Mouse (Mus musculus): ENCODE measurements around the gene Alox12. TPM values are rescaled to one million over a fixed set of nuclear protein-coding genes. Genes with fewer than 3 reads are reported as not detected.

The Alox12 gene
- polyA plus RNA-seq, 1 experiment, result 6.0 TPM

DNA sequence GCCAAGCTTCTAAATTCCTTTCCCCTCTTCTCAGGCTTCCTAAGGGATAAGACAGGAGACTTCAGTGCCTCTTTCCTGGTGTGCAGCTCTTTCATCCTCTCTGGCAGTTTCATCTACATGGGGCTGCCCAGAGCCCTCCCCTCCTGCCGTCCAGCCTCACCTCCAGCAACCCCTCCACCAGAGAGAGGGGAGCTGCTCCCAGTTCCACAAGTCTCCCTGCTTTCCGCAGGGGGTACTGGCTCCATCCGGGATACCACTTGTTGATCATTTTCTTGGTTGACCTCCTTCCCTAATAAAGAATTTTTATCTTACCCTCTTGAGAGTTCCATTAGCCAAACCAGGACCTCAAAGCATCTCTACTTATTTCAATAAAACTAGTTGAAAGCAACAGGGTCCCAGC lies 39.0 kb downstream of the Alox12 start:
- no peak overlapping the region for H3K4me3 ChIP-seq (ENCODE audit: insufficient read depth, low read depth, low read length)
- no peak overlapping the region for H3K27ac ChIP-seq (ENCODE audit: insufficient read depth, low read depth, low read length)
- peaks cover 36% of the 10 kb centered on the region for H3K4me1 ChIP-seq (ENCODE audit: control insufficient read depth, insufficient read depth, low read length)
- TF ChIP-seq POLR2A (IDR thresholded peaks at IDR 0.05; ENCODE audit: low read depth, low read length), result no peak
- no peak for TF ChIP-seq CTCF (conservative IDR thresholded peaks at IDR 0.05; ENCODE audit: insufficient read depth, insufficient read length, low read depth, low read length)
- 65% methylated on average over 3 of the region's 3 CpGs for WGBS
- no peaks in the 10 kb centered on the region for H3K27me3 ChIP-seq (replicated peaks; ENCODE audit: control insufficient read depth, insufficient read depth, low read length)
- H3K36me3 ChIP-seq (ENCODE audit: control insufficient read depth, insufficient read depth, low read length), result no peaks in the 10 kb centered on the region; the same call in 1 of the 2 replicates
- no peak for DNase-seq

DNA sequence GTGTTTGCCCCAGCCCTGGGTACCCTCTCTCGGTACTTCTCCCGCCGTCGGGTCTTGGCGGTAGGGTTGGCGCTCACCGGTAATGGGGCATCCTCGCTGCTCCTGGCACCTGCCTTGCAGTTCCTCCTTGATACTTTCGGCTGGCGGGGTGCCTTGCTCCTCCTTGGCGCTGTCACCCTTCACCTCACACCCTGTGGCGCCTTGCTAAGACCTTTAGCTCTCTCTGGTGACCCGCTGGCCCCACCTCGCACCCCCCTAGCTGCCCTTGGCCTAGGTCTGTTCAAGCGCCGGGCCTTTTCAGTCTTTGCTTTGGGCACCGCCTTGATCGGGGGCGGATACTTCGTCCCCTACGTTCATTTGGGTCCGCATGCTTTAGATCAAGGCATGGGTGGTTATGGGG lies 39.9 kb downstream of the Alox12 start:
- Histone ChIP-seq H3K4me3 (ENCODE audit: insufficient read depth, low read depth, low read length) (no peak overlapping the region), H3K27ac (ENCODE audit: insufficient read depth, low read depth, low read length) (no peak overlapping the region), H3K4me1 (ENCODE audit: control insufficient read depth, insufficient read depth, low read length) (peaks cover 36% of the 10 kb centered on the region), H3K27me3 (replicated peaks; ENCODE audit: control insufficient read depth, insufficient read depth, low read length) (no peaks in the 10 kb centered on the region), H3K36me3 (ENCODE audit: control insufficient read depth, insufficient read depth, low read length) (no peaks in the 10 kb centered on the region; the same call in 1 of the 2 replicates)
- TF ChIP-seq CTCF (conservative IDR thresholded peaks at IDR 0.05; ENCODE audit: insufficient read depth, insufficient read length, low read depth, low read length), result no peak
- TF ChIP-seq POLR2A (IDR thresholded peaks at IDR 0.05; ENCODE audit: low read depth, low read length), result peak; percentile 11
- DNase-seq, result peak; percentile 75
- WGBS, result 49% methylated on average over 22 of the region's 22 CpGs

DNA sequence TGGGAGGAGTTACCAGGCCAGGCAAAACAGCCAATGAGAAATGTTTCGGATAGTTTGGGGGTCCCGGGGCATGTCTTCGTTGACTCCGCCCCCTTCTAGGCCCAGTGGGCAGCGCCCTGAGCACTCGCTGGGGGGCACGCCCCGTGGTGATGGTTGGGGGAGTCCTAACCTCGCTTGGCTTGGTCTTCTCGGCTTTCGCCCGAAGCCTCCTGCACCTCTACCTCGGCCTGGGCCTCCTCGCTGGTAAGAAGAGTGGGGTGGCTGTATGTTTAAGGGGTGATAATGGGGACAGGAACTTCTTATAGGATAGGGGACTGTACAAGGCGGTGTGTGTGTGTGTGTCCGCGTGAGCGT lies 40.3 kb downstream of the Alox12 start:
- Histone ChIP-seq H3K4me3 (ENCODE audit: insufficient read depth, low read depth, low read length) (no peak overlapping the region), H3K4me1 (ENCODE audit: control insufficient read depth, insufficient read depth, low read length) (peaks cover 36% of the 10 kb centered on the region), H3K36me3 (ENCODE audit: control insufficient read depth, insufficient read depth, low read length) (no peaks in the 10 kb centered on the region; the same call in 1 of the 2 replicates), H3K27me3 (replicated peaks; ENCODE audit: control insufficient read depth, insufficient read depth, low read length) (no peaks in the 10 kb centered on the region), H3K27ac (ENCODE audit: insufficient read depth, low read depth, low read length) (peak overlapping the region; percentile 42)
- TF ChIP-seq POLR2A (IDR thresholded peaks at IDR 0.05; ENCODE audit: low read depth, low read length), result no peak
- TF ChIP-seq CTCF (conservative IDR thresholded peaks at IDR 0.05; ENCODE audit: insufficient read depth, insufficient read length, low read depth, low read length), result no peak
- WGBS, result 33% methylated on average over 18 of the region's 18 CpGs
- DNase-seq, result no peak

DNA sequence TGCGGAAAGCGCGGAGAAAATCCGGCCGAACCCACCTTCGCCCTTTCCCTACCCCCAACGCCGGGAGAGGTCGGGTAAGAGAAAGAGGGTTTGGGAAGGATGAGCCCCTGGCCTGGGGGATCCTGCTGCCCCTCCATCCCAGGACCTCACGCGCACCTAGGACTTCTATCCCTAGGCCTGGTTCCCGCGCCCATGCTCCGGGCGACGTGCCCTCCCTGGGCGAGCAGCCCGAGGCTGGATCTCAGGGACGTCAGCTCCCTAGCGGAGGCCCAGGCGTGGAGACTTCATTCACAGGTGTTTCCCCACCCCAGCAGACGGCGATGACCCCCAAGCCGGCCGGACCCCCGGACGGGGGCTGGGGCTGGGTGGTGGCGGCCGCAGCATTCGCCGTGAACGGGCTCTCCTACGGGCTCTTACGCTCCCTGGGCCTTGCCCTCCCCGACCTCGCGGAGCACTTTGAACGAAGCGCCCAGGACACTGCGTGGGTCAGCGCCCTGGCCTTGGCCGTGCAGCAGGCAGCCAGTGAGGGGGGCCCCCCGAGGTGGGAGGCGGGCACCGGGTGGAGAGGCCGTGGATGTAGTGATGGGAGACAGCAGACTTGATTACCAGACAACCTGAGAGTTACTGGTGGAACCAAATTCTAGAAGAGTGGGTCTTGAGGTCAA lies 40.8 kb downstream of the Alox12 start:
- Histone ChIP-seq H3K4me1 (ENCODE audit: control insufficient read depth, insufficient read depth, low read length) (peaks cover 36% of the 10 kb centered on the region), H3K4me3 (ENCODE audit: insufficient read depth, low read depth, low read length) (peak overlapping the region; percentile 32), H3K27me3 (replicated peaks; ENCODE audit: control insufficient read depth, insufficient read depth, low read length) (no peaks in the 10 kb centered on the region), H3K27ac (ENCODE audit: insufficient read depth, low read depth, low read length) (peak overlapping the region; percentile 42), H3K36me3 (ENCODE audit: control insufficient read depth, insufficient read depth, low read length) (no peaks in the 10 kb centered on the region; the same call in 1 of the 2 replicates)
- TF ChIP-seq POLR2A (IDR thresholded peaks at IDR 0.05; ENCODE audit: low read depth, low read length) (no peak), CTCF (conservative IDR thresholded peaks at IDR 0.05; ENCODE audit: insufficient read depth, insufficient read length, low read depth, low read length) (no peak)
- DNase-seq, result peak; percentile 89
- 7% methylated on average over 46 of the region's 46 CpGs for WGBS

DNA sequence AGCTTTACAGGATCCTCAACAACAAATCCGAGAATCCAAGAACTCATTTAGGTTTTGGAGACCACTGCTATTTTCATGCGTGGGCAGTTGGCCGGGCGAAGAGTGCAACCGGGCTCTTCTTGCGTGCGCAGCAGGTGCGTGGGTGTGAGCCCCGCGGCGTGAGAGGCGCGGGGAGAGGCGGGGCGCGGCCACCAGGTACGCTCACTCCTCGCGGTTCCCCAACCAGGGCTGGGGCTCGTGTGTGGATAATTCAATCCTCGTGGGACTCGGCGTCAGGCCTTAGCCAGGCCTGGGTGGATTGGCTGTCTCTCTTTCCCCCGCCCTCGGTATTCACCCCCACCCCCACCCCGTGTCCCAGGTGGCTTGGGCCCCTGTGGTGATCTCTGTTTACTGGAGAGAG lies 41.4 kb downstream of the Alox12 start:
- Histone ChIP-seq H3K36me3 (ENCODE audit: control insufficient read depth, insufficient read depth, low read length) (no peaks in the 10 kb centered on the region; the same call in 1 of the 2 replicates), H3K27me3 (replicated peaks; ENCODE audit: control insufficient read depth, insufficient read depth, low read length) (no peaks in the 10 kb centered on the region), H3K4me1 (ENCODE audit: control insufficient read depth, insufficient read depth, low read length) (peaks cover 35% of the 10 kb centered on the region), H3K27ac (ENCODE audit: insufficient read depth, low read depth, low read length) (peak overlapping the region; percentile 1; the same call in 1 of the 2 replicates), H3K4me3 (ENCODE audit: insufficient read depth, low read depth, low read length) (peak overlapping the region; percentile 32)
- TF ChIP-seq POLR2A (IDR thresholded peaks at IDR 0.05; ENCODE audit: low read depth, low read length) (no peak), CTCF (conservative IDR thresholded peaks at IDR 0.05; ENCODE audit: insufficient read depth, insufficient read length, low read depth, low read length) (no peak)
- WGBS, result 11% methylated on average over 26 of the region's 26 CpGs
- DNase-seq, result no peak

DNA sequence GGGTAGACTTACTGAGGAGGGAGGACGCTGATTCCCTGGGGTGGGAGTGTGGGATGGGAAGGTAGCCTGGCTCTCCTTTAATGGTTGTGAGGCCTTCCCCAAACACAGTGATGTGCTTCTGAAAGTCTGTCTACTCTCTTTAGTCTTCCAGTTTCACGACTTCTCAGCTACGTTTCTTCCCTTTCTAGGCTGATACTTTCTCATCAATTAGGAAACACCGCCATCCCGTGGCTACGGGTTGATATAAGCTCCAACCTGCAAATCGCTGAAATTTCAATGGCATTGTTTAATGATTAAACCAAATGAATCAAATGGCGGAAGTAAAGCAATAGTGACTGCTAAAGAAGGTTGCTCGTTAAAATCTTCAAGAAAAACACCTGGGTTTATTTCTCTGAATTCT lies 42.3 kb downstream of the Alox12 start:
- peaks cover 28% of the 10 kb centered on the region for H3K4me1 ChIP-seq (ENCODE audit: control insufficient read depth, insufficient read depth, low read length)
- no peaks in the 10 kb centered on the region for H3K27me3 ChIP-seq (replicated peaks; ENCODE audit: control insufficient read depth, insufficient read depth, low read length)
- no peaks in the 10 kb centered on the region; the same call in 1 of the 2 replicates for H3K36me3 ChIP-seq (ENCODE audit: control insufficient read depth, insufficient read depth, low read length)
- WGBS, result 7% methylated on average over 9 of the region's 9 CpGs
- peak; percentile 49 for TF ChIP-seq CTCF (conservative IDR thresholded peaks at IDR 0.05; ENCODE audit: insufficient read depth, insufficient read length, low read depth, low read length)
- TF ChIP-seq POLR2A (IDR thresholded peaks at IDR 0.05; ENCODE audit: low read depth, low read length), result no peak
- peak; percentile 92 for DNase-seq
- peak overlapping the region; percentile 65 for H3K27ac ChIP-seq (ENCODE audit: insufficient read depth, low read depth, low read length)
- no peak overlapping the region for H3K4me3 ChIP-seq (ENCODE audit: insufficient read depth, low read depth, low read length)

DNA sequence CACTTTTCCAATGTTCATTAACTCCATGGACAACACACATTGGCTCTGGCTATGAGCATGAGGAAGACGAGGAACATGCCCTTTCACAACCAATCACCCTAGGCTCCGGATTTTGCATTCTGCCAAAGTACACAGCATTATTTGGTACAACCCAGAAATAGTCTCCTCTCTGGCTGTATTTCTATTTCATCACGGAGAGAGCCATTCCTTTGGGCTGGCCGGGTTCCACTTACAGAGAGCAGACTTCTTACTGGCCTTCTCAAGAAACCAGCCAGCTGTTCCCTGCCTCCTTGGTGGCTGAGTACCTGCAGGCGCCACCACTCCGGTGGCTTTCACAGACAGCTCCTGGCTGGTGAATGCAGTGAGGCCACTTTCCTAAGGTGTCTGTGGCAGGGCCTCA lies 42.7 kb downstream of the Alox12 start, which contains the start of gene Slc16a11:
TSS of gene Slc16a11 (plus strand) at position 330 of the 400 bp plus-strand sequence.
- peaks cover 24% of the 10 kb centered on the region for H3K4me1 ChIP-seq (ENCODE audit: control insufficient read depth, insufficient read depth, low read length)
- H3K27ac ChIP-seq (ENCODE audit: insufficient read depth, low read depth, low read length), result peak within 1 kb of the TSS; percentile 65
- DNase-seq, result no peak
- H3K27me3 ChIP-seq (replicated peaks; ENCODE audit: control insufficient read depth, insufficient read depth, low read length), result no peaks in the 10 kb centered on the region
- H3K36me3 ChIP-seq (ENCODE audit: control insufficient read depth, insufficient read depth, low read length), result no peaks in the 10 kb centered on the region; the same call in 1 of the 2 replicates
- 44% methylated on average over 6 of the region's 6 CpGs for WGBS
- TF ChIP-seq POLR2A (IDR thresholded peaks at IDR 0.05; ENCODE audit: low read depth, low read length), result no peak
- no peak for TF ChIP-seq CTCF (conservative IDR thresholded peaks at IDR 0.05; ENCODE audit: insufficient read depth, insufficient read length, low read depth, low read length)
- H3K4me3 ChIP-seq (ENCODE audit: insufficient read depth, low read depth, low read length), result no peak within 1 kb of the TSS

All from kidney, adult 2 months (tissue).